Mouse (Mus musculus) heart, embryonic 11.5 days (tissue): Measurements from ENCODE around the gene Mslnl. TPM values are rescaled to one million over a fixed set of nuclear protein-coding genes. Genes with fewer than 3 reads are reported as not detected.
A peak's percentile ranks its signal among the peaks of the same experiment; 100 is the strongest.

Experiments
- ATAC-seq: fragments of 200-750 bp; cut with Nextera tagmentation; replicated peaks from 2 replicates; pipeline ENCODE4 v1.8.0; 2017; ENCODE audit warnings: moderate library complexity; ENCODE audit not compliant: insufficient number of reproducible peaks, low FRiP score, low TSS enrichment
- H3K27ac ChIP-seq: fragments of 300-500 bp; sonication (generic); 2 replicates; pipeline ENCODE4 v1.5.1; 2014; ENCODE audit warnings: mild to moderate bottlenecking, low read depth, low read length
- H3K27me3 ChIP-seq: fragments of 300-500 bp; sonication (generic); 2 replicates; pipeline ENCODE4 v1.6.1; 2014; ENCODE audit warnings: mild to moderate bottlenecking, low read length, mixed read lengths; ENCODE audit not compliant: control insufficient read depth, insufficient read depth
- H3K36me3 ChIP-seq: fragments of 300-500 bp; sonication (generic); 2 replicates; pipeline ENCODE4 v1.6.1; 2014; ENCODE audit warnings: mild to moderate bottlenecking, low read length, moderate library complexity, mixed read lengths; ENCODE audit not compliant: control insufficient read depth, insufficient read depth
- H3K4me1 ChIP-seq: fragments of 300-500 bp; sonication (generic); 2 replicates; pipeline ENCODE4 v1.6.1; 2014; ENCODE audit warnings: low read length; ENCODE audit not compliant: control insufficient read depth, insufficient read depth
- H3K4me2 ChIP-seq: fragments of 300-500 bp; sonication (generic); 2 replicates; pipeline ENCODE4 v1.6.1; 2014; ENCODE audit warnings: mild to moderate bottlenecking, moderate library complexity
- H3K4me3 ChIP-seq: fragments of 300-500 bp; sonication (generic); 2 replicates; pipeline ENCODE4 v1.5.1; 2014; ENCODE audit warnings: low read depth, low read length
- H3K9ac ChIP-seq: fragments of 300-500 bp; sonication (generic); 2 replicates; pipeline ENCODE4 v1.6.1; 2014; ENCODE audit warnings: mild to moderate bottlenecking, low read depth, low read length, moderate library complexity
- H3K9me3 ChIP-seq: fragments of 300-500 bp; sonication (generic); replicated peaks from 2 replicates; pipeline ENCODE4 v1.6.1; 2016; ENCODE audit warnings: low read length; ENCODE audit not compliant: control insufficient read depth
- WGBS: fragments of 180-500 bp; shearing (Covaris S2); extraction: QIAGEN DNeasy Blood & Tissue Kit; methylation state at CpG from one replicate; pipeline ENCODE4 v1.1.7; 2014; ENCODE audit not compliant: insufficient replicate concordance; 5-methylcytosine and 5-hydroxymethylcytosine counted together
- microRNA-seq: library from miRNA; unstranded; fragments of <30 nt; microRNA quantifications from one replicate; pipeline ENCODE4, GENCODE M21; 2016; ENCODE audit warnings: borderline number of aligned reads
- polyA plus RNA-seq: library from polyadenylated mRNA; unstranded; fragments of >200 nt; fragmentation: Nextera tagmentation; extraction: Ambion mirVana; gene quantifications from 2 replicates; pipeline ENCODE4 v1.2.1, GENCODE M21; 2014

Mslnl gene
- polyA plus RNA-seq, 1 experiment from 2014 or later: not detected

DNA sequence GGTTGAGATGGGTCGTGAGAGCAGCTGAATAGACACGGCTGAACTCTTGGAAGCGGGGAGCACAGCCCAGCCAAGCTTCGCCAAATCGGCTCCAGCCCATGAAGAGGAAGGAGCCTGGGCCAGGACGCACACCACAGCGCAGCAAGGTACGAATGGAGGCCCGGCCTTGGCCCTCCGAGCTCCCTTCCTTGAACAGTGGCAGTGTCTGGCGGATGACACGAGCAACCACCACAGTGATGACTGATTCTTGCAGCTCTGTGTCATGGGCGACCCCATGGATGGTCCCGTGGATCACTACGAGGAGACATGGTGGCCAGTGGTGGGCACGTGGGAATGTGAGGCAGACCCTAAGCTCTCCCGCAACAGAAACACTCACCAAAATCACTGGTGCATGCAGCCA, 59.2 kb downstream of the Mslnl start:
- Histone ChIP-seq H3K4me1 (peaks cover 34% of the 10 kb centered on the region), H3K9ac (no peak overlapping the region), H3K36me3 (no peaks in the 10 kb centered on the region), H3K4me3 (peak overlapping the region; percentile 55), H3K4me2 (peak overlapping the region; percentile 99), H3K27ac (no peak overlapping the region), H3K27me3 (no peaks in the 10 kb centered on the region), H3K9me3 (no peaks in the 10 kb centered on the region)
- WGBS: 82% methylated on average over 17 of the region's 17 CpGs
- ATAC-seq: no peak

DNA sequence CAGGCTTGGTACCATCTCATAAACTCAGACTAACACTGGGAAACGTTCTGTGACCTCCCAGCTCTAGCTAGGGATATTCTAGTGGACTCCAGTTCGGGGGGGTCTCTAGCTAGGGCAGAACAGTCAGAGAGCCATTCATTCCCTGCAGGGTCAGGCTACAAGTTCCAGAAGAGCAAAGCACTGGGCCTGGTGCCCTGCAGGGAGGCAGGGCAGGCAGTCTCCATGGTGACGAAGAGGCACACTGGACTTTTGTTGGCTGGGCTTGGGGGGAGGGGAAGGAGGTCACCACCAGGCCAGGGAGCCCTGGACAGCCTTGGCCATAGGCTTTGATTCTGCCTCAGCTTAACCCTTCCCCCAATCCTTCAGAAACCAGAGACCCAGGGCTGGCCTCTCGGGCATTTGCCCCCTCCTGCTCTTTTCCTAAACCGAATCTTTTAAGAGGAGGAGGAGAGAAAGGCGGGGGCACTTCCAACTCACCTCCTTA, 59.8 kb downstream of the Mslnl start, which contains the start of gene AC134908.4:
Gene AC134908.4 (minus strand): TSS at position 51 of the 484 bp plus-strand sequence.
- WGBS: 12% methylated on average over 6 of the region's 6 CpGs
- Histone ChIP-seq H3K36me3 (no peaks in the 10 kb centered on the region), H3K4me1 (peaks cover 32% of the 10 kb centered on the region), H3K27me3 (no peaks in the 10 kb centered on the region), H3K9me3 (no peaks in the 10 kb centered on the region), H3K9ac (peak within 1 kb of the TSS; percentile 68), H3K4me2 (peak within 1 kb of the TSS; percentile 99), H3K4me3 (peak within 1 kb of the TSS; percentile 55), H3K27ac (no peak within 1 kb of the TSS)
- ATAC-seq: no peak

DNA sequence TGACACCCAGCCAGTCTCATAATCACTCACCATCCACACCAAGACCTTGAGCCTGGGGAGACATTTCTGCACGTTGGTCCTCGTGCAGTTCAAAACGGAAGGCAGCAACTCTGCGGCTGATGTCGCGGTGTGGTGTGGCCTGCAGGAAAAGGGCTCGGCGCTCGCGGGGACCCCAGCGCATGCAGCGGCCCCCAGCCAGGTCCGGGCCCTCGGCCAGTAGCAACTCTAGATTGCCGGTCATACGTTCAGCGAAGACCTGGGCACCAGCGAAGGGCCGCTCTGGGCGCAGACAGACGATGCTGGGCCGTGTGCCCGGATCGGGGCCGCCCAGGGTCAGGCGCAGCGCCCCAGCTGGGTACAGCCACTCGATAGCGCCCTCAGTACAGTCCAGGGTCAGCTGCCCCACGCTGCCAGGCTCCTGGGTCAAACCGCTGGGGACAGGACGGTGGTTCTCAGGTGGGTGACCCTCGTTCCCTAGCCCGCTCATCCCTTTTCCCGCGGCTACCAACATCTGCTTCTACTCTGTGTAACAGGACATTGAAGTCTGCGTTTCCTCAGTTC, 60.4 kb downstream of the Mslnl start:
- peak overlapping the region; percentile 55 for H3K4me3 ChIP-seq
- H3K36me3 ChIP-seq: no peaks in the 10 kb centered on the region
- WGBS: 1% methylated on average over 37 of the region's 37 CpGs
- no peak for ATAC-seq
- no peak overlapping the region for H3K27ac ChIP-seq
- H3K27me3 ChIP-seq: no peaks in the 10 kb centered on the region
- H3K9ac ChIP-seq: peak overlapping the region; percentile 68
- H3K4me2 ChIP-seq: peak overlapping the region; percentile 99
- peaks cover 25% of the 10 kb centered on the region for H3K4me1 ChIP-seq
- H3K9me3 ChIP-seq: no peaks in the 10 kb centered on the region

DNA sequence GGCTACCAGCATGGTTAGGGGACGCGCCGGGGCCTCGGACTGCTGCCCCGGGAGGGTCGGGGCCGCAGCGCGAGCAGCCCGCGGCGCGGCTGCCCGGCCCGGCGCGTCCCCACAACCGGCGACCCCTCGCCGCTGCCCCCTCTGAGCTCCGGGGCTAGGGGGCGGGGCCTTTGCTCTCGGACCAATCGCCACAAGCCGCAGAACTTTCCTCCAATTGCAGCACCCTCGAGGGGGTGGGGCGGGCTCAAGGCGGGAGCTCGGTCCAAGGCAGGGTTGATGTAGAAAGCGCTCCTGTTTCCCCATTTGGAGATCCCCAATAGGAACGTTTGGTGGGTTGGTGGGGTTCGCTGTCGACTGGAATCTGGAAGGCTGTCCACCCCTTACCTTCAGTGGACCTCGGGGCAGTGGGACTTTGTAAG, 61.1 kb downstream of the Mslnl start, which contains the start of gene Metrn:
Gene Metrn (minus strand): TSS at position 186 of the 419 bp plus-strand sequence.
- H3K27ac ChIP-seq: no peak within 1 kb of the TSS

More for the DNA sequence above, 61.1 kb downstream of the Mslnl start, which contains the start of gene Metrn:
- Histone ChIP-seq H3K27me3 (no peaks in the 10 kb centered on the region), H3K4me2 (peak within 1 kb of the TSS; percentile 99), H3K4me3 (peak within 1 kb of the TSS; percentile 55), H3K9me3 (no peaks in the 10 kb centered on the region), H3K9ac (peak within 1 kb of the TSS; percentile 68), H3K36me3 (no peaks in the 10 kb centered on the region), H3K4me1 (peaks cover 23% of the 10 kb centered on the region)
- peak; percentile 67 for ATAC-seq
- WGBS: 0% methylated on average over 34 of the region's 35 CpGs

Small RNA genes within 50 kb of the gene (microRNA-seq; reads per million reads assigned to microRNA genes)
- gene Gm25083: not detected
- gene Mir6966: 0.95 reads per million, percentile 12 among the genes with 10 or more reads in this experiment

Other genes with a start within 250 kb of the Mslnl start
- 0.84 and 1.0 TPM in 2 replicates for gene Sstr5, start 238.8 kb upstream of the Mslnl start, polyA plus RNA-seq
- gene Sox8, start 165.4 kb upstream of the Mslnl start, polyA plus RNA-seq: 2.0 and 2.9 TPM in 2 replicates
- 32.8 and 34.9 TPM in 2 replicates for gene Lmf1, start 157.0 kb upstream of the Mslnl start, polyA plus RNA-seq
- 2.1 and 2.7 TPM in 2 replicates for gene Gng13, start 18.9 kb upstream of the Mslnl start, polyA plus RNA-seq
- 12.6 and 12.8 TPM in 2 replicates for gene Chtf18, start 8.6 kb upstream of the Mslnl start, polyA plus RNA-seq
- gene Rpusd1, start 8.4 kb upstream of the Mslnl start, polyA plus RNA-seq: 11.7 and 12.9 TPM in 2 replicates
- gene Msln, start 18.3 kb downstream of the Mslnl start, polyA plus RNA-seq: 3.1 and 3.4 TPM in 2 replicates
- gene Narfl, start 37.7 kb downstream of the Mslnl start, polyA plus RNA-seq: 27.9 and 31.8 TPM in 2 replicates
- gene Haghl, start 49.6 kb downstream of the Mslnl start, polyA plus RNA-seq: 47.2 and 52.3 TPM in 2 replicates
- gene Ccdc78, start 50.5 kb downstream of the Mslnl start, polyA plus RNA-seq: 0.13 TPM in 1 of 2 replicates, not detected in the other
- 71.8 and 74.0 TPM in 2 replicates for gene Fam173a, start 56.9 kb downstream of the Mslnl start, polyA plus RNA-seq
- gene AC134908.4, start 59.6 kb downstream of the Mslnl start, polyA plus RNA-seq: 0.29 TPM in 1 of 2 replicates, not detected in the other
- gene Metrn, start 61.1 kb downstream of the Mslnl start, polyA plus RNA-seq: 6.2 and 8.3 TPM in 2 replicates
- 1.1 and 1.4 TPM in 2 replicates for gene Fbxl16, start 73.0 kb downstream of the Mslnl start, polyA plus RNA-seq
- 14.4 and 17.7 TPM in 2 replicates for gene Wdr24, start 87.6 kb downstream of the Mslnl start, polyA plus RNA-seq
- gene Jmjd8, start 92.8 kb downstream of the Mslnl start, polyA plus RNA-seq: 30.9 and 42.6 TPM in 2 replicates
- gene Stub1, start 97.4 kb downstream of the Mslnl start, polyA plus RNA-seq: 292 and 322 TPM in 2 replicates
- 1.9 and 2.5 TPM in 2 replicates for gene Rhbdl1, start 101.3 kb downstream of the Mslnl start, polyA plus RNA-seq
- 0.70 and 1.1 TPM in 2 replicates for gene Gm20683, start 105.7 kb downstream of the Mslnl start, polyA plus RNA-seq
- 9.6 and 11.9 TPM in 2 replicates for gene Rhot2, start 108.8 kb downstream of the Mslnl start, polyA plus RNA-seq
- gene Wdr90, start 125.5 kb downstream of the Mslnl start, polyA plus RNA-seq: 12.3 and 14.0 TPM in 2 replicates
- gene Mcrip2, start 132.7 kb downstream of the Mslnl start, polyA plus RNA-seq: 160 and 168 TPM in 2 replicates
- 42.7 and 46.0 TPM in 2 replicates for gene Mettl26, start 139.0 kb downstream of the Mslnl start, polyA plus RNA-seq
- 0.17 and 0.47 TPM in 2 replicates for gene Wfikkn1, start 144.8 kb downstream of the Mslnl start, polyA plus RNA-seq
- 11.0 and 11.7 TPM in 2 replicates for gene Rab40c, start 183.7 kb downstream of the Mslnl start, polyA plus RNA-seq
- gene Pigq, start 208.9 kb downstream of the Mslnl start, polyA plus RNA-seq: 71.2 and 77.1 TPM in 2 replicates
- 0.34 and 0.42 TPM in 2 replicates for gene Nhlrc4, start 208.9 kb downstream of the Mslnl start, polyA plus RNA-seq
- 0.14 and 0.25 TPM in 2 replicates for gene A930017K11Rik, start 216.5 kb downstream of the Mslnl start, polyA plus RNA-seq
- 12.7 and 15.2 TPM in 2 replicates for gene Capn15, start 249.8 kb downstream of the Mslnl start, polyA plus RNA-seq